Mouse (Mus musculus) urinary bladder, postnatal 10 days (tissue): ENCODE data around the gene Gm11361.

Experiments
- DNase-seq: peaks from one replicate; pipeline ENCODE4 v3.0.0; 2022; ENCODE audit warnings: low spot score

Gene Gm11361

DNA sequence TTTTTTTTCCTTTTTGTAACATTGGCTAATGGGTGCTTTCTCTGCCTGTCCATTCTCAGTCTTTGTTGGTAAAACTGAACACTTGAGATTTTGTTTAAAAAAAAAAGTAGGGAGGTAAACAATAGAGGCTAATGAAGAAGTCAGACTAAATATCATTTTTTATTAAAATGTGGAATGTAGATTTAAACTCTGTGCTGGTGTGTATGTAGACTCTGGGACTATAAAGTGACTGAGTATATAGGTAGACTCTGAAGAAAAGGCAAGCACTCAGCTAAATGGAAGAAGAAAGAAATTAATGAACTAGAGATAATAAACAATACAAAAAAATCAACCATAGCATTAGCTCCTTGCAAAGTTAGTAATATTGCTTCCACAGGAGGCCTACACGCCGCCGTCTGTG, at the start of gene Gm11361:
Gene Gm11361 (plus strand): TSS at position 301 of the 400 bp plus-strand sequence.
- DNase-seq: no peak

DNA sequence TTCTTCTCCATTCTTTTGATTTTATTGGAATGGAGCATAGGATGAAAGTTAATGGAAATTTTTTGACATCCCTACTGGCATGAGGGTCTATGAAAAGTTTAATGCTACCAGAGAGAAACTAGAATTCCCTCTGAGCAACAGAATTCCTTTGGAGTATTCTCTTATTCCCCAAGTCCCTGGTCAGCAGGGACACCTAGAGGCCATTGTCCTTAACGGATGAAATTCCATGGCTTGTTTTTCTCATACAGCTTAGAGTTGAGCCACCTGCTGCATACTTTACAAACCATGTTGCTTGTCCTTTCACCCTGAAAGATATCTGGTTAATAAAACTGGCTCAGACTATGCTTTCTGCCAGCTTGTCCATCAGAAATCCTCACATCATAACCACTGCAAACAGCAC, 7.1 kb downstream of the Gm11361 start:
- DNase-seq: no peak

DNA sequence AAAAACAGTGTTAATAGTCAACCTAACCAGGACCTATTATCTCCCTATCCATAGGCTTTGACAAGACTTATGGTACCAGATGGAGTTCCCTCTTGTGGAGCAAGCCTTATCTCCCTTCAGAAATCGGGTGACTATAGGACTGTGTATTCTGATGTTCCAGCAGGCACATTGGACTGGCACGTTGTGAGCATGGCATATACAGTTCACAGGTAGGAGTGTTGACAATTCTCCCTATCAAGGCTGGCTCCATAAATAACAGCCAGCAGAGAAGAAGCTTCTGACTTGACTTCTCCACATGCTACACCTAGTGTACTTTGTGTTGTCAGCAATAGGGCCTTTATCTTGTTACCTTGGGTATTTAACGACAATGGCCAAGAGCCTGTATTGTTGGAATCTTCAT, 30.0 kb downstream of the Gm11361 start:
- no peak for DNase-seq

DNA sequence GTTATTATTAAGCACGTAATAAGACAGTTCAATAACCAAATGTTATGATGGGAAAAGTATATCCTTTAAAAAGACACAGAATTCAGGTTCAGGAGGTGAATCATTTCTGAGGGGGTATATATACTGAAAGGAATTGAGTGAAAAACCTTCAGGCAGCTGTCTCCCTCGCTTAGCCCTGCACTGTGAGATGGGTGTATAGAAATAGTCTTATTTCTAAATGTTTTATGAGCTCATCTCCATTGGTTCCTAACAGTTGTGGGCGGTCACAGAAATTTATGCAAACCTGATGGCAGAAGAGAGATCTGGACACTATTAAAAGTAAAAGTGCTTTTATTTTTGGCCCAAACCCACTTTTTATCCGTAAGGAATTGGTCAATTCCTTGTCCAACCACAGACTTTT, 36.9 kb downstream of the Gm11361 start:
- no peak for DNase-seq

DNA sequence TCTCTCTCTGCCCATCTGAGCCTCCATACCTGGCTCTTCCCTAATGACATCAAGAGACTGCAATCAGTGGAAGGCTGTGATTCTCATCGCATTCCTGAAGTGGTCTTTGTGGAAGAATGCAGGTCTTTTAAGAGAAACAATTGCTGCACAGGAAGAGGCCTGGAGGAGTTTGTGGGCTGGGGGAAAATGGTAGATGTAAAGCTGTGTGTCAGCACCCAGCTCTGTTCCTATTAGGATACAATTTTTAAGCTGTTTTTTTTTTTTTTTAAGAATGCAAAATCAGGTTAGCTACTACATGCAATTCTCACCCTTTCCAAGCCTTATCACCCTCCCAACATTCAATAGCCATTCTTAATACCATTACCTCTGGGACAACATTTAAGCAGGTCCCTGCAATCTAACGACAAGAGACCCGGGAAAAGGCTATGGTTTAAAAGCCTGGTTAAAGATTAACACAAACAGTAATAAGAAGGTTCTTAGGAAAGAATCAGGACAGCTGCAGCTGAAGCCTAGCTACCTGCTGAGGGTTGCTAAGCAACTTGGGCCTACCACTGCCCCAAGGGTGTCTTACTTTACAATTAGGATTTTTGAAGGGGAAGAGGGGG, 37.5 kb downstream of the Gm11361 start:
- DNase-seq: no peak

DNA sequence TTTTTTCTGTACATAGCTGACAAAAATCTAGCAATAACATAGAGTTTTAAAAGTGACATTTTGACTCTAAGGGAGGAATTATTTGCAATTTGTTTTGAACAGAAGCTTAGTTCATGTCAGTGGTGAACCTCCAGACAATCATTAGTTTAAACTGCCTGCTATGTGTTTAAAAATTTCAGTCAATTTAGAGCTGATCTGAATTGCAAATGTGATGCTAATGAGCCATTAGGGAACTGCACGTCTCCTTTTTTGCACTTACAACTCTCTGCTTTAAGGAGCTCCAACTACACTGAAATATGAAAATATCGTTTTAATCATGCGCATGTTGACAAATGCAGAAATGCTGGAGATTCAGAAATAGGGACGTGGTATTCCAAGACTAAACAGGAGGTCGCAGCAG, 38.2 kb downstream of the Gm11361 start:
- no peak for DNase-seq

DNA sequence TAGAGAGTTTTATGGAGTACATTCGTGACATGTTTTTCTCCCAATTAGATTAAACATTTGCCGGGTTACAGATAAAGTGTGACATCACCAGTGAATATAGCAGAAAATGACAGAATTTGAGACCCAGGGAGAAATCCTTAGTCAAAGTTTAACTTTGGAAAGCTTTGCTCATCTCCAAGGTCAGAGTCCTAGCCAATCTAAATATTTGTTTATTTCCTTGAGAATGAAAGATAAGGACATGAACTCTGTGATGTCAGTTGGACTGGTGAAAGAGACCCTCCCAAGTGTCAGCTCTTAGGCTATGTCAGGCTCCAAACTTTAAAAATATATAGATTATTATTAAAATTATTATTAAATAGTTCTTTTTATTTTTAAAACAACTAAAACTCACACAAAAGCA, 39.8 kb downstream of the Gm11361 start:
- DNase-seq: no peak

DNA sequence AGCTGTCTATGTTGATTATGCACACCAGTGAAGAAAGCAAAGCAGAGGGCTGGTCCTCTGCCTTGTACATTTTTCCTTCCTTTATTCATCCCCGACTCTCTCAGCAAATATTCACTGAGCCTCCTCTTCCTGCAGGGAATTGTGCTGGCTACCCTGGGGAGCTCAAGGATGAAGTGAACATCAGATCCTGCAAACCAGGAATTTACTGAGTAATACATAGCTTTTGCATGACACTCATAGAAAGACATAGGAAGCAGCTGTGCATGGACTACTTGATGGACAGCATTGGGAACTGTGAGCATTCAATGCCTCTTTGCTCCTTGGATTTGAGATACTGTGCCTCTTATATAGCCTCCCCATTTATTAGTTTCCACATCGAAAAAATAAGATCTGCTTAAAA, 40.2 kb downstream of the Gm11361 start:
- DNase-seq: no peak
